Mouse (Mus musculus): Measurements from ENCODE around the gene Ccdc22. TPM values are rescaled to one million over a fixed set of nuclear protein-coding genes. Genes with fewer than 3 reads are reported as not detected.

The Ccdc22 gene
- total RNA-seq, 1 experiment, result 19.5 TPM

DNA sequence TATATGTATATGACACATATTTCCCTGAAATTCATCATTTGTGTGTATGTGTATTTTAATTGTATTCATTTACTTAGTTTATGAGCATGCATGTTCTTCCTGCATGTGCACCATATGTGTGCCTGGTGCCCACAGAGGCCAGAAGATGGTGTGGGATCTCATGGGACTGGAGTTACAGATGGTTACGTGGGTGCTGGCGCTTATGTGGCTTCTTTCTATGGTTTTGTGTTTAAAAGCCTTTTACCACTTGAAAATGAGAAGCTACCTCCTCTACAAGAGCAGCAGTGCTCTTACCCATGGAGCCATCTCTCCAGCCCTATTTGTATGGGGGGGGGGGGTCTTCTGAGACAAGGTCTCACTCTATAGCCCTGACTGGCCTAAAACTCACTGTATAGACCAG is 24.2 kb downstream of the Ccdc22 start:
- H3K36me3 ChIP-seq (ENCODE audit: control insufficient read depth, insufficient read depth, low read length, poor library complexity, severe bottlenecking), result no peaks in the 10 kb centered on the region
- H3K27ac ChIP-seq (ENCODE audit: insufficient read depth, low read depth, low read length, poor library complexity, severe bottlenecking), result no peak overlapping the region
- DNase-seq (ENCODE audit: low read depth, low spot score), result no peak
- TF ChIP-seq MAFK (IDR thresholded peaks at IDR 0.05; ENCODE audit: insufficient read depth, low read depth, low read length) (no peak), HCFC1 (IDR thresholded peaks at IDR 0.05; ENCODE audit: borderline replicate concordance, insufficient read depth, low read length) (no peak), CHD2 (IDR thresholded peaks at IDR 0.05; ENCODE audit: low read depth, low read length) (no peak), ZC3H11A (IDR thresholded peaks at IDR 0.05; ENCODE audit: borderline replicate concordance, low read depth, low read length) (no peak), ZNF384 (IDR thresholded peaks at IDR 0.05; ENCODE audit: low read depth, low read length) (no peak)
- in situ Hi-C loops (cut with MboI; ENCODE audit: low sequenced_read_pairs in 2 of 2, unreplicated experiment in 2 of 2), result no loop called here
- H3K4me3 ChIP-seq (ENCODE audit: insufficient read depth in 1 of 2, low read depth in 1 of 2, low read length in 2 of 2, poor library complexity in 1 of 2, severe bottlenecking in 1 of 2), result no peak overlapping the region
- H3K4me1 ChIP-seq (ENCODE audit: control insufficient read depth in 2 of 2, insufficient read depth in 2 of 2, low read length in 2 of 2, poor library complexity in 1 of 2), result no peaks in the 10 kb centered on the region
- H3K9ac ChIP-seq (ENCODE audit: insufficient read depth, low read depth, low read length, poor library complexity, severe bottlenecking), result no peak overlapping the region
- no peaks in the 10 kb centered on the region for H3K9me3 ChIP-seq (ENCODE audit: control insufficient read depth, insufficient read depth, low read depth, low read length)

DNA sequence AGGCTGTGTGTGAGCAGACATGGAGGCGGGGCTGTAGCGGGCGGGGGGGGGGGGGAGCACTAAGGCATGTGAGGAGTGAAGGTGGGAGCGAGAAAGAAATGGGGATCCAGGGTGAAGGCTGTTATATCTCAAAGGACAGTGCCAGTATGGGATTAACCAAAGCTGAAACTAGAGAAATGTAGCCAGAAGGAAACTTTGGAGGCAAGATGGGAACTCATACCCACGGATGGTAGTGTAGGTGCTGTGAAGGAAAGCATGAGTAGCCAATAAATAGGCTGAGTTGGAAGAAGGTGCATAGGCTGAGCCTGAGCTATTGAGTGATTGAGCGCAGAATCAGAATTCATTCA is 30.5 kb downstream of the Ccdc22 start:
- peak overlapping the region; percentile 54 to 93 for H3K4me3 ChIP-seq (ENCODE audit: insufficient read depth in 1 of 2, low read depth in 1 of 2, low read length in 2 of 2, poor library complexity in 1 of 2, severe bottlenecking in 1 of 2)
- H3K4me1 ChIP-seq (ENCODE audit: control insufficient read depth in 2 of 2, insufficient read depth in 2 of 2, low read length in 2 of 2, poor library complexity in 1 of 2), result peaks cover 0 to 9% of the 10 kb centered on the region in 2 experiments; a peak in 1 of 4 replicates
- H3K9ac ChIP-seq (ENCODE audit: insufficient read depth, low read depth, low read length, poor library complexity, severe bottlenecking), result peak overlapping the region; percentile 48; the same call in 1 of the 2 replicates
- TF ChIP-seq ZNF384 (IDR thresholded peaks at IDR 0.05; ENCODE audit: low read depth, low read length) (no peak), MAFK (IDR thresholded peaks at IDR 0.05; ENCODE audit: insufficient read depth, low read depth, low read length) (no peak)
- in situ Hi-C loops (cut with MboI; ENCODE audit: low sequenced_read_pairs in 2 of 2, unreplicated experiment in 2 of 2), result loop anchor here in 1 of 2 experiments (25.0 kb wide), 1 partner anchor 113 kb away; no protein-coding TSS in a partner anchor
- no peak overlapping the region for H3K27ac ChIP-seq (ENCODE audit: insufficient read depth, low read depth, low read length, poor library complexity, severe bottlenecking)
- H3K9me3 ChIP-seq (ENCODE audit: control insufficient read depth, insufficient read depth, low read depth, low read length), result no peaks in the 10 kb centered on the region
- no peak for DNase-seq (ENCODE audit: low read depth, low spot score)
- peaks cover 2% of the 10 kb centered on the region; the same call in 1 of the 2 replicates for H3K36me3 ChIP-seq (ENCODE audit: control insufficient read depth, insufficient read depth, low read length, poor library complexity, severe bottlenecking)

DNA sequence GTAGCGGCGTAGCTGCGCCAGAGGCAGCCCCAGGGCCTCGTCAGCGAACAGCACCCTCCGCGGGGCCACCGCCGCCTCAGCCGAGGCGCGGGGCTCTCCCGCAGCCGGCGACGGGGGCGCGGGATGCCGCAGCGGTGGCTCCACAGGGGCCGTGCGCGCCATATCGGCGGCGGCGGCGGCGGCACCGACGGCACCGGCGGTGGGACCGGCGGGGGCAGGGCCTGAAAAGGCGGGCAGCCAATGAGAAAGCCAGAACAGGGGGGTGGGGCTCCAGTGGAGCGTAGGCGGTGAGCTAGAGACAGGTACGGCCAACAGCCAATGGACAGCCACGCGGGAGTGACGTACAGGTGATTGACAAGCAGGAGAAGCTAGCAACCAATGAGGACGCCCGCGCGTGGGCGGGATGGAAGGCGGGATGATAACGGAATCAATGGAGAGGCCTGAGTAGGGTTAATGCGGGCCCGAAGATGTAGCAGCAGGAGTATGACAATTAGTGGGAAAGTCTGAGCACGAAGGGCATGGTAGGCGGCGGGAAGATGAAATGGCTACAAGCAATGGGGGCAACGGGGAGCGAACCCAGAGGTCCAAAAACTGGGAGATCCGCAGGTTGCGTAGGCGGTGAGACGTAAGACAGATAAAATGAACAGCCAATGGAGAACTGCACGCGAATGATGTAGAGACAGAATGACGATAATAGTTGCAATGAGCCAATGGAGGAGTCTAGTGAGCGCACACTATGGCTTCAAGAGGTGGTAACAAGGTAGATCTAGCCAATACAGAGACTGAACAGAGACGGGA is 31.0 kb downstream of the Ccdc22 start, which contains the start of gene Ppp1r3f:
Ppp1r3f (minus strand) TSS at position 197 of the 798 bp plus-strand sequence.
- Histone ChIP-seq H3K36me3 (ENCODE audit: control insufficient read depth, insufficient read depth, low read length, poor library complexity, severe bottlenecking) (peaks cover 2% of the 10 kb centered on the region; the same call in 1 of the 2 replicates), H3K4me3 (ENCODE audit: insufficient read depth in 1 of 2, low read depth in 1 of 2, low read length in 2 of 2, poor library complexity in 1 of 2, severe bottlenecking in 1 of 2) (peak within 1 kb of the TSS; percentile 85 to 93), H3K4me1 (ENCODE audit: control insufficient read depth in 2 of 2, insufficient read depth in 2 of 2, low read length in 2 of 2, poor library complexity in 1 of 2) (peaks cover 0 to 9% of the 10 kb centered on the region in 2 experiments; a peak in 1 of 4 replicates), H3K9ac (ENCODE audit: insufficient read depth, low read depth, low read length, poor library complexity, severe bottlenecking) (peak within 1 kb of the TSS; percentile 94), H3K9me3 (ENCODE audit: control insufficient read depth, insufficient read depth, low read depth, low read length) (no peaks in the 10 kb centered on the region), H3K27ac (ENCODE audit: insufficient read depth, low read depth, low read length, poor library complexity, severe bottlenecking) (peak within 1 kb of the TSS; percentile 82)
- TF ChIP-seq ZC3H11A (IDR thresholded peaks at IDR 0.05; ENCODE audit: borderline replicate concordance, low read depth, low read length) (no peak), ZNF384 (IDR thresholded peaks at IDR 0.05; ENCODE audit: low read depth, low read length) (no peak), MAFK (IDR thresholded peaks at IDR 0.05; ENCODE audit: insufficient read depth, low read depth, low read length) (no peak), HCFC1 (IDR thresholded peaks at IDR 0.05; ENCODE audit: borderline replicate concordance, insufficient read depth, low read length) (no peak), CHD2 (IDR thresholded peaks at IDR 0.05; ENCODE audit: low read depth, low read length) (no peak)
- in situ Hi-C loops (cut with MboI; ENCODE audit: low sequenced_read_pairs in 2 of 2, unreplicated experiment in 2 of 2), result loop anchor here in 1 of 2 experiments (25.0 kb wide), 1 partner anchor 112 kb away; no protein-coding TSS in a partner anchor
- peak; percentile 83 for DNase-seq (ENCODE audit: low read depth, low spot score)

DNA sequence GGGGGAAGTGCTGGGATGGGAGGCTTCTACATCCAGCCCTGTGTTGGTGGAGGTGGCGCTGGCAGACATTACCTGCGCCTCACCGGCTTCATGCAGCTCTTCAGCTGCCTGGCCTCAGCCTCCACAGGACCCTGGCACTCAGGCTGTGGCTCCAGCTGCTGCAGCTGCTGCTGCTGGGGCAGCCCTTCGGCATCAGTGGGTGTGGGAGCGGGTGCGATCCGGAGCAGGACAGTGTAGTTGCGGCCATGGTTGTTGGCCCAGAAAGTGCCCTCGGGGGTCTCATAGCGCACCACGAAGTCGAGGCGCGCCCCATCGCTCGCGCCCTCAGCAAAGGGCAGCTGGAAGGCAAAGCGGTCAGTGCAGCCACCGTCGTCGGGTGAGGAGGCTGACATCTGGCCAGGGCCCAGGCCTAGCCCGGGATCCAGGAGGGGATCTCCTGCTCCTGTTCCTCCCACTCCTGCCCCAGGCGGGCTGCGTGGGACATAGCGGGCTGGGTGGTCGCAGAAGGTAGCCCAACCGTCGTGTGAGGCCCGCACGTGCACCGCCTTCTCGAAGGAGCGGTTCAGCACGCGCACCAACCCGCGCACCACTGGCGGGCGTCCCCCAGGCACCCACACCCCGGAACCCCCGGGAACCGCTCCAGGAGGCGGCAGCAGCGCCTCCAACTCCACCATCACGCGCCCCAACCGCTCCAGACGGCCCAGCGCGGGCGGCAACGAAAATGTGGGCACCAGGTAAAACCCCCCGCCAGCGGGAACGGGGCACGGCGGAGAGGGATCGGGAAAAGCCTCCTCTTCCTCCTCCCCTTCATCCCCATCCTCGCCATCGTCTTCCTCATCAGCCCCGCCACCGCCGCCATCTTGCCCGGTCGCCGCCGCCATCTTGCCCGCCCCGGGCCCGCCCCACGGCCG is 31.9 kb downstream of the Ccdc22 start, which contains the start of gene Foxp3:
Foxp3 (plus strand) TSS at position 469 of the 911 bp plus-strand sequence.
- DNase-seq (ENCODE audit: low read depth, low spot score), result no peak
- H3K4me1 ChIP-seq (ENCODE audit: control insufficient read depth in 2 of 2, insufficient read depth in 2 of 2, low read length in 2 of 2, poor library complexity in 1 of 2), result peaks cover 0 to 9% of the 10 kb centered on the region in 2 experiments; a peak in 1 of 4 replicates
- TF ChIP-seq HCFC1 (IDR thresholded peaks at IDR 0.05; ENCODE audit: borderline replicate concordance, insufficient read depth, low read length) (no peak), ZC3H11A (IDR thresholded peaks at IDR 0.05; ENCODE audit: borderline replicate concordance, low read depth, low read length) (no peak), MAFK (IDR thresholded peaks at IDR 0.05; ENCODE audit: insufficient read depth, low read depth, low read length) (no peak), ZNF384 (IDR thresholded peaks at IDR 0.05; ENCODE audit: low read depth, low read length) (no peak), CHD2 (IDR thresholded peaks at IDR 0.05; ENCODE audit: low read depth, low read length) (no peak)
- H3K4me3 ChIP-seq (ENCODE audit: insufficient read depth in 1 of 2, low read depth in 1 of 2, low read length in 2 of 2, poor library complexity in 1 of 2, severe bottlenecking in 1 of 2), result peak within 1 kb of the TSS; percentile 85 to 93
- H3K27ac ChIP-seq (ENCODE audit: insufficient read depth, low read depth, low read length, poor library complexity, severe bottlenecking), result peak within 1 kb of the TSS; percentile 82
- H3K36me3 ChIP-seq (ENCODE audit: control insufficient read depth, insufficient read depth, low read length, poor library complexity, severe bottlenecking), result peaks cover 2% of the 10 kb centered on the region; the same call in 1 of the 2 replicates
- in situ Hi-C loops (cut with MboI; ENCODE audit: low sequenced_read_pairs in 2 of 2, unreplicated experiment in 2 of 2), result loop anchor here in 1 of 2 experiments (25.0 kb wide), 1 partner anchor 111 kb away; no protein-coding TSS in a partner anchor
- peak within 1 kb of the TSS; percentile 94 for H3K9ac ChIP-seq (ENCODE audit: insufficient read depth, low read depth, low read length, poor library complexity, severe bottlenecking)
- no peaks in the 10 kb centered on the region for H3K9me3 ChIP-seq (ENCODE audit: control insufficient read depth, insufficient read depth, low read depth, low read length)
